In the genomic region with DNA sequence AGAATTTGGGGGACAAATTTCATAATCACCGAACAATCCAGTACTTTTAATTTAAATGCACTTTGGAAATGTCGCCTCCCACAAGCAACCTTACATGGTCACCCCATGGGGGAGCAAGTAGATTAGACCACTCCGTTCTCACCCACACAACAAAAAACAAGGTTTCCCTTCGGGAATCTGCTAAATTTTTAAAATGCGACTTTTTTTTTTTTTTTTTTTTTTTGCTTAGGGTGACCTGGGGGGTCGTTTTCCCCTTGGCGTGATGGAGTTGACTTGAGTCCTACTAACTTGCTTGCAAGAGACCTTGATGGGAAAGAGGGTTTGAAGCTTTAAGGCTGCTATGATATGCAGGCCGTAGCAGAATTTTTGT, we compare ENCODE assay signal across 8 mouse cellular contexts. TPM values are rescaled to one million over a fixed set of nuclear protein-coding genes. Genes with fewer than 3 reads are reported as not detected.
A peak's percentile ranks its signal among the peaks of the same experiment; 100 is the strongest.
DNase-seq lines count a peak whose midpoint lies in the region; ATAC-seq and TF ChIP-seq lines count a peak whose summit lies in the region.

No protein-coding gene starts in this region.

- H3K4me2 ChIP-seq in liver, embryonic 13.5 days: peak overlapping the region; percentile 100

- peak overlapping the region; percentile 71 for H3K9ac ChIP-seq in liver, embryonic 13.5 days

- peak overlapping the region; percentile 81 for H3K27ac ChIP-seq in gastrocnemius, adult 2 months
- no peak overlapping the region for H3K27ac ChIP-seq in testis, adult 2 months (ENCODE audit: control insufficient read depth, insufficient read depth, low read depth, low read length)
- peak overlapping the region; percentile 87 for H3K27ac ChIP-seq in liver, embryonic 13.5 days

- H3K9me3 ChIP-seq in liver, embryonic 13.5 days (replicated peaks): no peaks in the 10 kb centered on the region

- H3K36me3 ChIP-seq in testis, adult 2 months (ENCODE audit: control insufficient read depth, insufficient read depth, low read length): no peaks in the 10 kb centered on the region
- no peaks in the 10 kb centered on the region for H3K36me3 ChIP-seq in liver, embryonic 13.5 days

- 10% methylated on average over 8 of the region's 8 CpGs for WGBS in liver, embryonic 13.5 days (ENCODE audit: insufficient replicate concordance)

- TF ChIP-seq POLR2A in testis, adult 2 months (IDR thresholded peaks at IDR 0.05; ENCODE audit: control insufficient read depth, low read depth, low read length): no peak

- no peak for TF ChIP-seq CTCF in gastrocnemius, adult 2 months (IDR thresholded peaks at IDR 0.05)
- TF ChIP-seq CTCF in testis, adult 2 months (IDR thresholded peaks at IDR 0.05; ENCODE audit: control insufficient read depth, insufficient read depth, insufficient replicate concordance, low read depth, low read length): no peak

- intact Hi-C loops in gastrocnemius, adult 2 months (cut with DNase I): loop anchor here (2.0 kb wide), 2 partner anchors 30 to 66 kb away; no protein-coding TSS in a partner anchor

- peaks cover 4% of the 10 kb centered on the region for H3K4me1 ChIP-seq in testis, adult 2 months (ENCODE audit: control insufficient read depth, insufficient read depth, low read length)
- H3K4me1 ChIP-seq in liver, embryonic 13.5 days (replicated peaks): peaks cover 56% of the 10 kb centered on the region

- H3K4me3 ChIP-seq in gastrocnemius, adult 2 months: peak overlapping the region; percentile 83
- H3K4me3 ChIP-seq in testis, adult 2 months (ENCODE audit: control insufficient read depth, low read depth, low read length): peak overlapping the region; percentile 73
- H3K4me3 ChIP-seq in liver, embryonic 13.5 days (replicated peaks): peak overlapping the region; percentile 64

- ATAC-seq in liver, embryonic 13.5 days (ENCODE audit: low read depth): no peak

- no peak for DNase-seq in gastrocnemius, adult 2 months
- DNase-seq in gastrocnemius, adult 18-20 months (ENCODE audit: low spot score): no peak
- no peak for DNase-seq in testis, postnatal 10 days (ENCODE audit: low spot score)
- no peak for DNase-seq in liver, embryonic 13.5 days
- DNase-seq in layer of hippocampus, postnatal 36 days: no peak
- DNase-seq in left cerebral cortex, adult 18-20 months (ENCODE audit: low spot score in 2 of 2): no peak
- no peak for DNase-seq in cerebellum, postnatal 36 days

- no peaks in the 10 kb centered on the region for H3K27me3 ChIP-seq in testis, adult 2 months (ENCODE audit: control insufficient read depth, insufficient read depth, low read length)
- peaks cover 11% of the 10 kb centered on the region; the same call in 1 of the 2 replicates for H3K27me3 ChIP-seq in liver, embryonic 13.5 days

RNA-seq across cellular contexts. Expression of a gene that starts 0.8 kb away (rescaled TPM):
- 10 to 100 TPM; 29.2 to 47.3 TPM for total RNA-seq in gastrocnemius, adult 2 months (2021)
- 10 to 100 TPM; 34.7 to 47.5 TPM for total RNA-seq in gastrocnemius, adult 18-20 months (2021)
- 2.0 and 2.1 TPM in 2 replicates for polyA plus RNA-seq in testis, adult 2 months (2012; rRNA removed)
- polyA plus RNA-seq in liver, embryonic 13.5 days (2015; fragmentation: Nextera tagmentation; extraction: Ambion mirVana): 7.4 and 9.5 TPM in 2 replicates
- 1 to 10 TPM; 8.2 to 8.9 TPM for total RNA-seq in layer of hippocampus, postnatal 36 days (2021)
- 10 to 100 TPM; 39.4 to 49.7 TPM for total RNA-seq in left cerebral cortex, adult 18-20 months (2021)
